Mouse (Mus musculus) liver, adult 2 months (tissue): ENCODE data around the gene Cbx4. TPM values are rescaled to one million over a fixed set of nuclear protein-coding genes. Genes with fewer than 3 reads are reported as not detected.

Experiments used
- DNase-seq: peaks from one replicate; pipeline ENCODE4 v3.0.0-alpha.2; 2011; ENCODE audit warnings: low read depth, low spot score; ENCODE audit errors: extremely low read depth
- H3K27ac ChIP-seq: fragments of 200-500 bp; replicated peaks from 2 replicates; pipeline ENCODE4 v1.5.1; 2012; ENCODE audit warnings: low read depth, mild to moderate bottlenecking, control low read depth, inconsistent platforms, low read length; ENCODE audit not compliant: insufficient read depth
- H3K27me3 ChIP-seq: fragments of 200-500 bp; 2 replicates; pipeline ENCODE4 v1.6.1; 2012; ENCODE audit warnings: mild to moderate bottlenecking, moderate library complexity, low read length, inconsistent platforms; ENCODE audit not compliant: control insufficient read depth, insufficient read depth
- H3K36me3 ChIP-seq: fragments of 200-500 bp; 2 replicates; pipeline ENCODE4 v1.6.1; 2012; ENCODE audit warnings: low read length, inconsistent platforms; ENCODE audit not compliant: control insufficient read depth, insufficient read depth
- H3K4me1 ChIP-seq: fragments of 200-500 bp; 2 replicates; pipeline ENCODE4 v1.6.1; 2011; ENCODE audit warnings: low read length; ENCODE audit not compliant: control insufficient read depth, insufficient read depth
- H3K4me3 ChIP-seq: fragments of 200-500 bp; 2 replicates; pipeline ENCODE4 v1.5.1; 2011; ENCODE audit warnings: low read depth, mild to moderate bottlenecking, control low read depth, low read length, moderate library complexity; ENCODE audit not compliant: insufficient read depth
- H3K79me2 ChIP-seq: fragments of 200-500 bp; 2 replicates; pipeline ENCODE4 v1.6.1; 2012; ENCODE audit warnings: inconsistent platforms, mild to moderate bottlenecking, low read length, moderate library complexity; ENCODE audit not compliant: control insufficient read depth, insufficient read depth
- H3K9ac ChIP-seq: fragments of 200-500 bp; 2 replicates; pipeline ENCODE4 v1.6.1; 2012; ENCODE audit warnings: low read depth, mild to moderate bottlenecking, control low read depth, inconsistent platforms, low read length
- CTCF ChIP-seq: fragments of 200-500 bp; IDR thresholded peaks from 2 replicates; pipeline ENCODE4 v1.5.1; 2011; ENCODE audit warnings: low read depth, low read length, control low read depth
- POLR2A ChIP-seq: fragments of 200-500 bp; IDR thresholded peaks from 2 replicates; pipeline ENCODE4 v1.6.1; 2011; ENCODE audit warnings: low read length, control low read depth; ENCODE audit not compliant: insufficient read depth; ENCODE audit errors: extremely low read depth
- WGBS: fragments of 180-500 bp; shearing (Covaris S2); methylation state at CpG from one replicate; pipeline ENCODE4 v1.1.7; 2018; 5-methylcytosine and 5-hydroxymethylcytosine counted together
- polyA plus RNA-seq: library from polyadenylated mRNA; depleted of rRNA; stranded (reverse); fragments of >200 nt; gene quantifications from 2 replicates; pipeline ENCODE4 v1.2.3, GENCODE M21; 2012
- total RNA-seq: library from RNA; depleted of rRNA; stranded (reverse); fragments of >200 nt; gene quantifications from 2 replicates; pipeline ENCODE4 v1.2.3, GENCODE M21; 2014

The Cbx4 gene
- total and polyA plus RNA-seq, 2 experiments: 2.9 to 8.2 TPM

- Histone ChIP-seq H3K27me3 (0 out of 2 replicates have a peak, but pooled peaks cover 4% of the 10 kb centered on the region), H3K36me3 (no peaks in the 10 kb centered on the region; the same call in 1 of the 2 replicates), H3K79me2 (no peaks in the 10 kb centered on the region), H3K4me1 (peaks cover 25% of the 10 kb centered on the region), H3K4me3 (peak overlapping the region; percentile 71), H3K9ac (peak overlapping the region; percentile 80), H3K27ac (peak overlapping the region; percentile 55)
- DNase-seq: peak; percentile 29
- WGBS: under 1% methylated on average over 31 of the region's 31 CpGs
- TF ChIP-seq POLR2A: no peak
Observed at GRCm38 (mm10) chr11:119041325-119041716, 44.7 kb downstream of the Cbx4 start.

- Histone ChIP-seq H3K79me2 (no peaks in the 10 kb centered on the region), H3K27me3 (0 out of 2 replicates have a peak, but pooled peaks cover 6% of the 10 kb centered on the region), H3K36me3 (no peaks in the 10 kb centered on the region; the same call in 1 of the 2 replicates), H3K9ac (peak within 1 kb of the TSS; percentile 97), H3K4me3 (peak within 1 kb of the TSS; percentile 94), H3K27ac (peak within 1 kb of the TSS; percentile 92), H3K4me1 (peaks cover 23% of the 10 kb centered on the region)
- WGBS: under 1% methylated on average over 63 of the region's 63 CpGs
- no peak for TF ChIP-seq CTCF
- peak; percentile 89 for TF ChIP-seq POLR2A
- DNase-seq: peak; percentile 93
Observed at GRCm38 (mm10) chr11:119040600-119041324, 45.3 kb downstream of the Cbx4 start, which contains the start of gene Cbx8. TSS of gene Cbx8 (minus strand) at chr11:119040969.

- H3K36me3 ChIP-seq: no peaks in the 10 kb centered on the region; the same call in 1 of the 2 replicates
- TF ChIP-seq CTCF (no peak), POLR2A (no peak)
- H3K4me1 ChIP-seq: peaks cover 19% of the 10 kb centered on the region
- 32% methylated on average over 21 of the region's 21 CpGs for WGBS
- H3K27me3 ChIP-seq: 0 out of 2 replicates have a peak, but pooled peaks cover 9% of the 10 kb centered on the region
- H3K4me3 ChIP-seq: peak overlapping the region; percentile 94
- no peak for DNase-seq
- no peaks in the 10 kb centered on the region for H3K79me2 ChIP-seq
- H3K9ac ChIP-seq: peak overlapping the region; percentile 97
- H3K27ac ChIP-seq: no peak overlapping the region
Observed at GRCm38 (mm10) chr11:119039732-119040512, 46.1 kb downstream of the Cbx4 start.

GRCm38 (mm10) chr11:119038744-119039484, 47.1 kb downstream of the Cbx4 start:
- TF ChIP-seq CTCF (no peak), POLR2A (no peak)
- 0 out of 2 replicates have a peak, but pooled peaks cover 9% of the 10 kb centered on the region for H3K27me3 ChIP-seq
- H3K9ac ChIP-seq: no peak overlapping the region
- H3K27ac ChIP-seq: no peak overlapping the region
- no peaks in the 10 kb centered on the region; the same call in 1 of the 2 replicates for H3K36me3 ChIP-seq
- no peak for DNase-seq
- no peak overlapping the region for H3K4me3 ChIP-seq
- peaks cover 14% of the 10 kb centered on the region for H3K4me1 ChIP-seq
- 87% methylated on average over 22 of the region's 22 CpGs for WGBS
- no peaks in the 10 kb centered on the region for H3K79me2 ChIP-seq

- no peak overlapping the region for H3K27ac ChIP-seq
- no peak overlapping the region for H3K4me3 ChIP-seq
- no peaks in the 10 kb centered on the region for H3K79me2 ChIP-seq
- H3K27me3 ChIP-seq: 0 out of 2 replicates have a peak, but pooled peaks cover 9% of the 10 kb centered on the region
- 61% methylated on average over 18 of the region's 18 CpGs for WGBS
- no peak for DNase-seq
- no peaks in the 10 kb centered on the region; the same call in 1 of the 2 replicates for H3K36me3 ChIP-seq
- H3K9ac ChIP-seq: no peak overlapping the region
- peaks cover 14% of the 10 kb centered on the region for H3K4me1 ChIP-seq
- TF ChIP-seq CTCF (no peak), POLR2A (no peak)
Observed at GRCm38 (mm10) chr11:119037780-119038401, 48.1 kb downstream of the Cbx4 start.
